Mouse (Mus musculus) E14TG2a.4 (cell line): ENCODE results near the gene Mrap2.

ENCODE experiments used
- CTCF ChIP-seq: conservative IDR thresholded peaks from 2 replicates; pipeline ENCODE4 v1.5.1; 2014; ENCODE audit warnings: low read length
- NANOG ChIP-seq: IDR thresholded peaks from 2 replicates; pipeline ENCODE4 v1.6.1; 2014; ENCODE audit warnings: borderline replicate concordance, low read length, mixed read lengths
- POU5F1 ChIP-seq: IDR thresholded peaks from 2 replicates; pipeline ENCODE4 v1.6.1; 2014; ENCODE audit warnings: low read length, borderline replicate concordance

DNA sequence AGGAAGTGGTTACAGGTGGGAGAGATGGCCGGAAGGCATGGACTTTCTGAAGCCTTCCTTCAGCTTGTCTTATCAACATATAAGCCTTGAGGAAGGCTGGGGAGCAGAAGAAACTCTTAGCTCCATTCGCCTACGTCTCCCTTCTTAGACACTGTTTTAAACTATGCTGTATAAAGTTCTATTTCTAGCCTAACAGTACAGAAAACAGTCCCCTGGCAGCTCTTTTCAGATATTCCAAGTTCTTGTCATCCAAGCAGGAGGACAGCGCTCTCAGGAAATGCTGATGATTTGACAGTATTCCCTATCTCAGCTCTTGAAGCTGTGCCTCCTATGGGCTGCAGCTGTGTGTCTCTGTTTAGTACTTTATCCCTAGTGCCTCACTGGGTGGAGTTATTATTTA is 56.8 kb downstream of the Mrap2 start:
- TF ChIP-seq CTCF = no peak
- TF ChIP-seq POU5F1 = no peak
- no peak for TF ChIP-seq NANOG
